Mouse (Mus musculus) C2C12 (cell line): Measurements from ENCODE around the gene Tns4.

Experiments
- CEBPB ChIP-seq: IDR thresholded peaks from one replicate; pipeline ENCODE4 v1.6.1; 2011; ENCODE audit warnings: low read depth, mild to moderate bottlenecking, control low read depth, moderate library complexity
- CTCF ChIP-seq: IDR thresholded peaks from one replicate; pipeline ENCODE4 v1.5.1; 2011; ENCODE audit not compliant: control insufficient read depth, insufficient read depth, insufficient read length
- MAX ChIP-seq: IDR thresholded peaks from one replicate; pipeline ENCODE4 v1.6.1; 2011; ENCODE audit warnings: mild to moderate bottlenecking, control low read depth
- USF1 ChIP-seq: IDR thresholded peaks from one replicate; pipeline ENCODE4 v1.6.1; 2011; ENCODE audit warnings: low read depth, mild to moderate bottlenecking, control low read depth, moderate library complexity

DNA sequence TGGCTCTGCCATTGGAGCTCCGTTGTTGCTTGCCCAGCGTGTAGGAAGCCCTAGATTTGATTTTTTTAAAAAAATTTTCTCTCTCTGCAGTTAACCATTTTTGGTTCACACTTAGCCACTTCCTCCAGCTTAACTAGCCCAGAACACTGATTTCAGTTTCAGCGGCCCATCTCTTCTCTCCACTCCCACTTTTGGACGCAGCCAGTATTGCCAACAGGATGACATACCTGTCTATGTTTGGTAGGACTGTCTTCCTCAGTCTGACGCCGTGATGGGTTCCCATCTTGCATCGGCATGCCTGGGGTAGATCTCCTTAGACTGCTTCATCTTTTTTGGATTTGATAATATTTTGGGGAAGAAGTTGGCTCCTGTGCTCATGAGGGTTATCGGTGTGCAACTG is 1.3 kb upstream of the Tns4 start:
- TF ChIP-seq CTCF (no peak), CEBPB (no peak), MAX (no peak), USF1 (no peak)
